Mouse (Mus musculus): ENCODE measurements around the gene Olfr1065.

GRCm38 (mm10) chr2:86395114-86395513 lies 55.3 kb downstream of the Olfr1065 start:
- TF ChIP-seq CTCF (IDR thresholded peaks at IDR 0.05; ENCODE audit: low read depth, low read length) (no peak), TAL1 (conservative IDR thresholded peaks at IDR 0.05; ENCODE audit: low read depth, low read length) (no peak)

All from G1E (cell line).